Mouse (Mus musculus): ENCODE data around the gene Camk2b. TPM values are rescaled to one million over a fixed set of nuclear protein-coding genes. Genes with fewer than 3 reads are reported as not detected.

The Camk2b gene
- polyA plus RNA-seq, 1 experiment from 2014 or later: 2.0 TPM

GRCm38 (mm10) chr11:6037198-6037597 is 29.0 kb downstream of the Camk2b start:
- DNase-seq (no peak), ATAC-seq (no peak)
- no peak overlapping the region for H3K4me3 ChIP-seq (ENCODE audit: low read depth, low read length)
- no peak overlapping the region for H3K4me2 ChIP-seq (ENCODE audit: low read depth, low read length)
- H3K27ac ChIP-seq (ENCODE audit: low read depth): no peak overlapping the region
- peaks cover 4% of the 10 kb centered on the region; the same call in 1 of the 2 replicates for H3K4me1 ChIP-seq (ENCODE audit: insufficient read depth)
- 76% methylated on average over 7 of the region's 7 CpGs for WGBS (ENCODE audit: insufficient replicate concordance)
- no peaks in the 10 kb centered on the region for H3K27me3 ChIP-seq (ENCODE audit: insufficient read depth, low read length)
- peaks cover 7% of the 10 kb centered on the region; the same call in 1 of the 2 replicates for H3K9me3 ChIP-seq (ENCODE audit: low read length)
- no peaks in the 10 kb centered on the region for H3K36me3 ChIP-seq (replicated peaks; ENCODE audit: insufficient read depth, low read length)
- no peak overlapping the region for H3K9ac ChIP-seq (replicated peaks)
- no peak for TF ChIP-seq CTCF (IDR thresholded peaks at IDR 0.05; ENCODE audit: low read depth)

DNA sequence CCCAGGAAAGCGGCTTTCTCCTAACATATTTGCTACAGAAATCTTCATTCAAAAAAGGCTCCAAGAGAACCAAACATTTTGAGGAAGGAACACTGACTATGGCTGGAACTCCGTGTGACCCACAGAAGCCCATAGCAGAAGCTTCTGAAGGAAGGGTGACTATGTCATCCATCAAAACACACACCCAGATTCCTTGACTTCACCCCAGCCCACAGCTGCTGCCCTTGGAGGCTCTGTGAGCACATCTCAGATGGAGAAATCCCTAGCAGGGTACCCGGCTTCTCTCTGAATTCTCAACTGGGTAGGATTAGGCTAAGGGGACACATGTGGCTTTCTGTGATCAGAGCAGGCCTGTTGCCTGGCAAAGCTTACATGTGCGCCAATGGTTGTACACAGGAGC is 29.7 kb downstream of the Camk2b start:
- H3K36me3 ChIP-seq (replicated peaks; ENCODE audit: insufficient read depth, low read length): no peaks in the 10 kb centered on the region
- TF ChIP-seq EP300 (IDR thresholded peaks at IDR 0.05; ENCODE audit: low read depth): no peak
- TF ChIP-seq CTCF (IDR thresholded peaks at IDR 0.05; ENCODE audit: low read depth): no peak
- 72% methylated on average over 4 of the region's 4 CpGs for WGBS (ENCODE audit: insufficient replicate concordance)

DNA sequence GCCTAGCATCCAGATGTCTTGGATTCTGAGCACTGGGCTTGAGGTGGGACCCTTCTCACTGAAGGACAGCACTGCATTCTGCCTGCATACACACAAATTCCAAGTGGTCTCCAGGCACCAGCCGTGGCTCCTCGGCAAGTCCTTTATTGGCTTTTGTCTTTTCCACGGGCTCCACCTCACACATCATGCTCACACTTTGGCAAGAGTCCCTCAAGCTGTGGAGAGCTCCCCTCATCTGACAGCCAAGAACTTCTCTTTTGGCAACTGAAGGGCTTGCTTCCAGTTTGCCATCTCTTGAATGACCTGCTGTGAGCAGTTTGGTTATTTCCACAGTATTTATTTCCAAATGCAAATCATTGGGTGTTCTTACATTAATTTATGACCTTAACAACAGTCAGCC is 30.6 kb downstream of the Camk2b start:
- no peak overlapping the region for H3K9ac ChIP-seq (replicated peaks)
- peaks cover 4% of the 10 kb centered on the region; the same call in 1 of the 2 replicates for H3K4me1 ChIP-seq (ENCODE audit: insufficient read depth)
- H3K27ac ChIP-seq (ENCODE audit: low read depth): no peak overlapping the region
- H3K27me3 ChIP-seq (ENCODE audit: insufficient read depth, low read length): no peaks in the 10 kb centered on the region
- no peak overlapping the region for H3K4me3 ChIP-seq (ENCODE audit: low read depth, low read length)
- ATAC-seq (no peak), DNase-seq (no peak)
- 77% methylated on average over 3 of the region's 3 CpGs for WGBS (ENCODE audit: insufficient replicate concordance)
- peaks cover 5% of the 10 kb centered on the region; the same call in 1 of the 2 replicates for H3K9me3 ChIP-seq (ENCODE audit: low read length)
- no peaks in the 10 kb centered on the region for H3K36me3 ChIP-seq (replicated peaks; ENCODE audit: insufficient read depth, low read length)
- no peak for TF ChIP-seq EP300 (IDR thresholded peaks at IDR 0.05; ENCODE audit: low read depth)
- no peak for TF ChIP-seq CTCF (IDR thresholded peaks at IDR 0.05; ENCODE audit: low read depth)
- H3K4me2 ChIP-seq (ENCODE audit: low read depth, low read length): no peak overlapping the region

More for the DNA sequence above, 29.7 kb downstream of the Camk2b start:
- ATAC-seq: no peak
- Histone ChIP-seq H3K4me1 (ENCODE audit: insufficient read depth) (peaks cover 4% of the 10 kb centered on the region; the same call in 1 of the 2 replicates), H3K27me3 (ENCODE audit: insufficient read depth, low read length) (no peaks in the 10 kb centered on the region), H3K27ac (ENCODE audit: low read depth) (no peak overlapping the region), H3K4me2 (ENCODE audit: low read depth, low read length) (no peak overlapping the region), H3K4me3 (ENCODE audit: low read depth, low read length) (no peak overlapping the region), H3K9ac (replicated peaks) (no peak overlapping the region), H3K9me3 (ENCODE audit: low read length) (peaks cover 7% of the 10 kb centered on the region; the same call in 1 of the 2 replicates)
- DNase-seq: no peak

- Histone ChIP-seq H3K9me3 (ENCODE audit: low read length) (peaks cover 4% of the 10 kb centered on the region; the same call in 1 of the 2 replicates), H3K9ac (replicated peaks) (no peak overlapping the region), H3K4me1 (ENCODE audit: insufficient read depth) (peaks cover 4% of the 10 kb centered on the region; the same call in 1 of the 2 replicates), H3K4me3 (ENCODE audit: low read depth, low read length) (no peak overlapping the region), H3K27ac (ENCODE audit: low read depth) (no peak overlapping the region), H3K36me3 (replicated peaks; ENCODE audit: insufficient read depth, low read length) (no peaks in the 10 kb centered on the region), H3K27me3 (ENCODE audit: insufficient read depth, low read length) (no peaks in the 10 kb centered on the region), H3K4me2 (ENCODE audit: low read depth, low read length) (no peak overlapping the region)
- WGBS (ENCODE audit: insufficient replicate concordance): 78% methylated on average over 2 of the region's 2 CpGs
- ATAC-seq: no peak
- DNase-seq: no peak
- TF ChIP-seq CTCF (IDR thresholded peaks at IDR 0.05; ENCODE audit: low read depth): no peak
- no peak for TF ChIP-seq EP300 (IDR thresholded peaks at IDR 0.05; ENCODE audit: low read depth)
Observed at GRCm38 (mm10) chr11:6034740-6035139, 31.4 kb downstream of the Camk2b start.

DNA sequence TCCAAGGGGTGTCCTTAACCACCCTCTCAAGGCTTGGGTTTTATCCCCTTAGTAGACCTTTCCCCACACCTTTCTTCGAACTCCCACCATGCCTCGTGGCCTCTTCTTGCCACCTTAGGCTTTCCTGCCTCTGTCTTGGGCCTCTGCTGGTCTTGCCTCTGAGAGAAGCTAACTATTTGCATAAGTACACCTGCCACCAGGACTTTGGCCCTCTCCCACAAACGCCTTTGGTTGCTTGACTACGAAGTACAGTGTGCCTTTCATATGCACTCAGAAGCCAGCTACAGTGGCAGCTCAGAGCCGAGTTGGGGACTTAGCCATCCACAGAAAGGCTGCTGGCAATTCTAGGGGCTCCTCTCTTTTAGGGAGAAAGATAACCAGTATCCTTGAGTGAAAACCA is 32.4 kb downstream of the Camk2b start:
- WGBS (ENCODE audit: insufficient replicate concordance): 54% methylated on average over 5 of the region's 5 CpGs
- Histone ChIP-seq H3K4me3 (ENCODE audit: low read depth, low read length) (no peak overlapping the region), H3K27ac (ENCODE audit: low read depth) (no peak overlapping the region), H3K9me3 (ENCODE audit: low read length) (no peaks in the 10 kb centered on the region), H3K4me2 (ENCODE audit: low read depth, low read length) (no peak overlapping the region), H3K36me3 (replicated peaks; ENCODE audit: insufficient read depth, low read length) (no peaks in the 10 kb centered on the region), H3K27me3 (ENCODE audit: insufficient read depth, low read length) (no peaks in the 10 kb centered on the region), H3K9ac (replicated peaks) (no peak overlapping the region), H3K4me1 (ENCODE audit: insufficient read depth) (peaks cover 6% of the 10 kb centered on the region)
- DNase-seq: no peak
- TF ChIP-seq EP300 (IDR thresholded peaks at IDR 0.05; ENCODE audit: low read depth) (no peak), CTCF (IDR thresholded peaks at IDR 0.05; ENCODE audit: low read depth) (no peak)
- ATAC-seq: no peak

- no peak overlapping the region for H3K27ac ChIP-seq (ENCODE audit: low read depth)
- ATAC-seq: peak; percentile 59; the same call in 1 of the 2 replicates
Observed at GRCm38 (mm10) chr11:6033147-6033546, 33.0 kb downstream of the Camk2b start.

More at GRCm38 (mm10) chr11:6033147-6033546, 33.0 kb downstream of the Camk2b start:
- H3K4me3 ChIP-seq (ENCODE audit: low read depth, low read length): no peak overlapping the region
- H3K9me3 ChIP-seq (ENCODE audit: low read length): no peaks in the 10 kb centered on the region
- H3K4me2 ChIP-seq (ENCODE audit: low read depth, low read length): no peak overlapping the region
- H3K27me3 ChIP-seq (ENCODE audit: insufficient read depth, low read length): no peaks in the 10 kb centered on the region
- no peak overlapping the region for H3K9ac ChIP-seq (replicated peaks)
- no peaks in the 10 kb centered on the region for H3K36me3 ChIP-seq (replicated peaks; ENCODE audit: insufficient read depth, low read length)
- 64% methylated on average over 3 of the region's 3 CpGs for WGBS (ENCODE audit: insufficient replicate concordance)
- H3K4me1 ChIP-seq (ENCODE audit: insufficient read depth): peaks cover 7% of the 10 kb centered on the region
- peak; percentile 74 for DNase-seq
- no peak for TF ChIP-seq EP300 (IDR thresholded peaks at IDR 0.05; ENCODE audit: low read depth)
- peak; percentile 80 for TF ChIP-seq CTCF (IDR thresholded peaks at IDR 0.05; ENCODE audit: low read depth)
